Mouse (Mus musculus): ENCODE measurements around the gene Osbpl6.

DNA sequence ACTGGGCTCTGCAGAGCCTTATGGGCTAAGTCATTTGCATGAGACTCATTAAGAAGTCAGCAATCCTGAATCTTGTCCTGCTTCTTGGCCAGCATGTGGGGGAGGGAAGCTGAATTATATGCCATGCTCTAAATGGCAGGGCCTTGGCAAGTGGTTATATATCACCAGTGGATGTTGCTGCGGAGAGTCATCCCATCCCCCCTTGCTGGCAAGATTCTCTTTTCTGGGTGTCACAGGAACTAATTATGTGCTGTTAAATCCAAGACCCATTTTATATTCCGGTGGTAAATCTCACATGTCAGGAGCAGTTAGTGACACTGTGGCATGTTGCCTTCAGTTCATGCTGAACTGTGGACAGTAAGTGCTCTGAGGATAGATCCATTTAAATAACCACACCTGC is 31.1 kb downstream of the Osbpl6 start:
- no peak for TF ChIP-seq CTCF (IDR thresholded peaks at IDR 0.05; ENCODE audit: extremely low read depth, insufficient read depth, low read length)
- no peak for TF ChIP-seq POLR2A (IDR thresholded peaks at IDR 0.05; ENCODE audit: extremely low read depth, insufficient read depth, low read length)

Data from cortical plate, adult 2 months (tissue).